Mouse (Mus musculus) lung, embryonic 16.5 days (tissue): ENCODE measurements at regions not wholly inside any gene's neighbourhood (a gene's known extent, or its start where the extent isn't known, plus 50 kb on each side); places are given as distances from the start of the nearest gene placed in this dataset.

Experiments used
- ATAC-seq: fragments of 200-750 bp; cut with Nextera tagmentation; 2 replicates; pipeline ENCODE4 v1.8.0; 2017; ENCODE audit warnings: low read depth, mild to moderate bottlenecking, moderate library complexity
- H3K27ac ChIP-seq: fragments of 300-500 bp; sonication (generic); 2 replicates; pipeline ENCODE4 v1.5.1; 2014; ENCODE audit warnings: mild to moderate bottlenecking, control low read depth, low read length
- H3K27me3 ChIP-seq: fragments of 300-500 bp; sonication (generic); 2 replicates; pipeline ENCODE4 v1.6.1; 2014; ENCODE audit warnings: low read depth, low read length, mixed read lengths; ENCODE audit not compliant: control insufficient read depth, insufficient read depth
- H3K36me3 ChIP-seq: fragments of 300-500 bp; sonication (generic); 2 replicates; pipeline ENCODE4 v1.6.1; 2014; ENCODE audit warnings: low read length; ENCODE audit not compliant: control insufficient read depth, insufficient read depth
- H3K4me1 ChIP-seq: fragments of 300-500 bp; sonication (generic); replicated peaks from 2 replicates; pipeline ENCODE4 v1.6.1; 2014; ENCODE audit warnings: low read length, mixed read lengths; ENCODE audit not compliant: control insufficient read depth, insufficient read depth
- H3K4me2 ChIP-seq: fragments of 300-500 bp; sonication (generic); 2 replicates; pipeline ENCODE4 v1.6.1; 2014; ENCODE audit warnings: low read depth, low read length, control low read depth
- H3K4me3 ChIP-seq: fragments of 300-500 bp; sonication (generic); 2 replicates; pipeline ENCODE4 v1.5.1; 2014; ENCODE audit warnings: mild to moderate bottlenecking, low read length, control low read depth
- H3K9ac ChIP-seq: fragments of 300-500 bp; sonication (generic); 2 replicates; pipeline ENCODE4 v1.6.1; 2014; ENCODE audit warnings: low read length, control low read depth
- H3K9me3 ChIP-seq: fragments of 300-500 bp; sonication (generic); 2 replicates; pipeline ENCODE4 v1.6.1; 2016; ENCODE audit warnings: low read length; ENCODE audit not compliant: control insufficient read depth
- WGBS: fragments of 180-500 bp; shearing (Covaris S2); extraction: QIAGEN DNeasy Blood & Tissue Kit; methylation state at CpG from one replicate; pipeline ENCODE4 v1.1.7; 2014; 5-methylcytosine and 5-hydroxymethylcytosine counted together

DNA sequence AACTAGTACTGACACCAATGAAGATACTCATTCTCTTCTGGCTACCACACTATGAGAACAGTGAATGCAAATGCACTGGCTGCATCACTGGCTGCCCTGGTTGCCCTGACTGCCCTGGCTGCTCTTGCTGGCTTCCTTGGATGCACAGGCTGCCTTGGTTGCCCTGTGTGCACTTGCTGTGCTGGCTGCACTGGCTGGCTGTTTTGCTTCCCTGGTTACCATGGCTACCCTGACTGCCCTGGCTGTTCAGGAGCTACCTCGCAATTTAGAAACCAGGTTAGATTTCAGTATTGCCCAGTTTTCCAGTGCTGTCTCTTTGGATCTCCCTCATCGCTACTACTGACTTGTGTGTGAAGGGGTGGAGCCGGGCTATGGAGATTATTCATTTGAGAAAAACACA, 175.7 kb downstream of the Fat4 start:
- Histone ChIP-seq H3K9me3 (no peaks in the 10 kb centered on the region), H3K9ac (no peak overlapping the region), H3K4me3 (no peak overlapping the region), H3K27ac (no peak overlapping the region), H3K4me2 (no peak overlapping the region), H3K4me1 (no peaks in the 10 kb centered on the region), H3K36me3 (no peaks in the 10 kb centered on the region), H3K27me3 (no peaks in the 10 kb centered on the region)
- ATAC-seq: no peak
- 66% methylated on average over 3 of the region's 3 CpGs for WGBS

DNA sequence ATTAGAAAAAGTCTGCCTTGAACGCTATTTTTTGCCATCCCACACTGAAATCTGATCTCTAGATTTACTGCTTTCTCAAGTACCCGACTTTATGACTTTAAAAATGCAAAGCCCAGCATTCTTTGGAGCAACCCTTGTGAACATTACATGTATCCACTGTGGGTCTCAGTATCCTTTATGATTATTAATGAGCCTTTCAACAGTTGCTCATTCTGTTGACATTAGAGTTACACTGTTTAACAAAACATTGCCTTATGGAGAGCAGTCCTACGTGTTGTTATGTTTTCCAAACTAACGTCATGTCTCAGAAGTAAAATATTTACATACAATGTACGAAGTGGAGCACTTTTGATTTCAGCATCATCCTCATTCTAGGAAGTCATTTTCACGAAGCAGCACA, 178.7 kb downstream of the Fat4 start:
- H3K9me3 ChIP-seq: no peaks in the 10 kb centered on the region
- H3K9ac ChIP-seq: no peak overlapping the region
- H3K4me1 ChIP-seq: no peaks in the 10 kb centered on the region
- no peak for ATAC-seq
- H3K27ac ChIP-seq: no peak overlapping the region
- H3K36me3 ChIP-seq: no peaks in the 10 kb centered on the region
- no peaks in the 10 kb centered on the region for H3K27me3 ChIP-seq
- no peak overlapping the region for H3K4me3 ChIP-seq
- WGBS: 35% methylated on average over 6 of the region's 6 CpGs
- no peak overlapping the region for H3K4me2 ChIP-seq

DNA sequence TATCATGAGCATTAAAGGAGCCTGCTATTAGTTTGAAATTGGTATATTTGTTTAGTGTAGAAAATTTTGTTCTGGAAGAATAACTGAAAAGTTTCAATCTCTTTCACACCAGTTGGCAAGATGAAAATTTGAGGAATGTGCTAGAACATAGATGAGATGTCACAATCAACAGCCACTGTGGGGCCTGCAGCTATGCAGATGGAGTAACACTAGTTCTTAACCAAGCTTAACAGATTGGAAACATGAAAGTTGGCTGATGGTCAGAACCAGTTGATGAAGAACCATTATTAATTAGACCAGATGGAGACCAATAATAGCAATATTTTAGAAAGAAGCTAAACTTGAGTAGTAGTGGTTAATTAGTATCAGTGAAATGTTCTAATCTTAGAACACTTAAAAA, 182.3 kb downstream of the Fat4 start:
- Histone ChIP-seq H3K4me1 (no peaks in the 10 kb centered on the region), H3K27me3 (no peaks in the 10 kb centered on the region)
- no peak for ATAC-seq

DNA sequence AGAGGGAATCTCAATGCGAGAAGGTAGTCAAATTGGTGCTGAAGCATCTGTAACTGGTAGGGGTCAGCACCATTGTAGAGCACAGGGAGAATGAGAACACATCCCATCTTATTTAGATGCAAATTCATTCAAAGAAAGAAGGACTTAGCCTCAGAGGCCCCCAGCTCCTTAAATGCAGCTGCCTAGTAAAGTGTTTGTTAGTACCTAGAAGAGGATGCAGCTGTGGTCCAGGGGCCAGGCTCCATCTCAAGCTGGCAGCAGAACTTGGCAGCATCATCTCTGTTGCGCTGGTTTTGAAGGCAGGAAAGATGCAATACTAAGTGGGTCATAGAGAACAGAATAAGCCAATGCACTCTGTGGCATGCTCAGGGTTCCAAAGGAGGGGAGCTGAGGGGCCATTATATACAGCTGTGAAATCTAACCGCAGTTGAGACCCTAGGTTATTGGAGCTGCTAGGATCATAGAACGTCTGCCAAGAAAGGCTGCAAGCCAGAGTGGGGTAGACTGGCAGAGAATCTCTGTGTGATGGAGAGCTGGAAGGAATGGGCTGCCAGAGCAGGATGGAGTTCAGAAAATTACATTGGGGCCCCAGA, 196.0 kb downstream of the Fat4 start:
- Histone ChIP-seq H3K4me3 (no peak overlapping the region), H3K9ac (no peak overlapping the region), H3K4me2 (no peak overlapping the region), H3K27me3 (no peaks in the 10 kb centered on the region), H3K9me3 (no peaks in the 10 kb centered on the region), H3K27ac (no peak overlapping the region), H3K4me1 (no peaks in the 10 kb centered on the region), H3K36me3 (no peaks in the 10 kb centered on the region)
- WGBS: 73% methylated on average over 4 of the region's 4 CpGs
- no peak for ATAC-seq

More for the DNA sequence above, 182.3 kb downstream of the Fat4 start:
- H3K36me3 ChIP-seq: no peaks in the 10 kb centered on the region
- no peak overlapping the region for H3K4me3 ChIP-seq
- H3K27ac ChIP-seq: no peak overlapping the region
- H3K9me3 ChIP-seq: no peaks in the 10 kb centered on the region
- H3K4me2 ChIP-seq: no peak overlapping the region
- H3K9ac ChIP-seq: no peak overlapping the region

- Histone ChIP-seq H3K9me3 (no peaks in the 10 kb centered on the region), H3K4me1 (no peaks in the 10 kb centered on the region), H3K27me3 (no peaks in the 10 kb centered on the region), H3K36me3 (no peaks in the 10 kb centered on the region), H3K27ac (no peak overlapping the region), H3K4me3 (no peak overlapping the region), H3K4me2 (no peak overlapping the region), H3K9ac (no peak overlapping the region)
- 81% methylated on average over 4 of the region's 4 CpGs for WGBS
- ATAC-seq: no peak
Observed at GRCm38 (mm10) chr3:39088948-39089347, 202.2 kb downstream of the Fat4 start.

DNA sequence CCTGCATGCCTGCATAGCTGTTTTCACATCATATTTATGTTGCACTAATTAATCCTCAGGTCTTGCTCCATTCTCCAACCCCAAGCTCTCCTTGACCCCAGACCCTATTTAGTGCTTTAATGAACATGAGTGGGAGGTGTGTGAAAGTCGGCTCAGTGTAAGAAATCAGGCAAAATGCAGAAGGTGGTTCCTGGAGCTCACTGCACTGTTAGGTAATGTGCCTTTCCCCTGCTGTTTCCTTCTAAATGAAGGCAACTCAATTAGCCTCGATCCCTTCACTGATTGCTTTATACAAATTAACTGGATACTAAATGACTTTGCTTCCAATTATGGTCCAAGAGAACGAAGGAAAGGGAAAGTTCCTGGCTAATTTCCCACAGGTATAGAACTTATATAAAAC, 215.6 kb downstream of the Fat4 start:
- no peak overlapping the region for H3K9ac ChIP-seq
- no peaks in the 10 kb centered on the region for H3K27me3 ChIP-seq
- no peaks in the 10 kb centered on the region for H3K4me1 ChIP-seq
- no peaks in the 10 kb centered on the region for H3K9me3 ChIP-seq
- WGBS: 81% methylated on average over 3 of the region's 3 CpGs
- no peak overlapping the region for H3K27ac ChIP-seq
- no peaks in the 10 kb centered on the region for H3K36me3 ChIP-seq
- no peak overlapping the region for H3K4me3 ChIP-seq
- no peak overlapping the region for H3K4me2 ChIP-seq
- no peak for ATAC-seq

DNA sequence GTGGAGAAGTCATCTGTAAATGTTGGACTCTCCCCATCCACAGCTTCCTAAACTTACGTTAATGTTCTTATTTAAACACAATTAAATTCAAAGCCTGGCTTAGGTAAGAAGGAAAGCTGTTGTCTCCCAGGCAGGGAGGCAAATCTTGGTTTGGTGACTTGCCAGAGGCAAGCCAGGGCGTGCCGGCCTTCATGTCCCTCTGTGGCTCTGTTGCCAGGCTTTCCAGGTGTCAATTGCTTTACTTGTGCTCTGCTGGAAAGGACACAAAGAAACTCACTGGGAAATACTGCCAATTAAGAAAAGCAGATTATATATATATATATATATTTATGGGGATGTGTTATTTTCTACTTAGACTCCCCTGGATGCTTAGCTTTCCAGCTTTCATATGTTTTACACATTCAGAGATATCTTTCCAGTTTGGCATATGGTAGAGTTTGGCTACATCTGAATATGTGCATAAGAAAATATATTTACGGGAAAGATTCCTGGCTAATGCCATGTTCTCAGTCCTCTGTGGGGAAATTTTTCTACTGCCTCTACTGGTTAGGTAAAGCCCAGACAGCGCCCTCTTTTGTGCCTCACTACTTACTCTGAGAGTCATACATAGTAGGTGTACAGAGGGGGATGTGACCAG, 223.1 kb downstream of the Fat4 start:
- Histone ChIP-seq H3K4me2 (no peak overlapping the region), H3K27ac (no peak overlapping the region), H3K36me3 (no peaks in the 10 kb centered on the region), H3K4me3 (no peak overlapping the region), H3K9me3 (no peaks in the 10 kb centered on the region), H3K27me3 (no peaks in the 10 kb centered on the region), H3K4me1 (no peaks in the 10 kb centered on the region), H3K9ac (no peak overlapping the region)
- no peak for ATAC-seq
- 87% methylated on average over 5 of the region's 5 CpGs for WGBS

DNA sequence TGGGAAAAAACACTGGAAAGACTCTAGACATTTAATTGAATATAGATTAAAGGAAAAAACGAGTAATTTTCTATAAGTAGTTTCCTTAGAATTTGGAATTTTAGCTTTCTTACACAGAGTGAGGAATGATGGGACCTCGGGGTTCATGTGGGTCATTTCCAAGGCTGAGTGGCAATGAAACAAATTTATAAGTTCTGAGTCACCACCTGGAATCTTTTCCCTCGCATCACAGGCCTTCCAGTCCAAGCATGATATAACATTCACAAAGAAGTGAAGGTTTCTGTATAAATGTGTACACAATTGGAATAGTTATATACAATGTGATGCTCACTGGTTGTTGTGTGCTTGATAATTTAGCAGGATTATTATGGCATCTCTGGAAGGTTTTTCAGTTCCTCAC, 227.3 kb downstream of the Fat4 start:
- Histone ChIP-seq H3K36me3 (no peaks in the 10 kb centered on the region), H3K4me3 (no peak overlapping the region), H3K4me1 (no peaks in the 10 kb centered on the region), H3K4me2 (no peak overlapping the region), H3K9me3 (no peaks in the 10 kb centered on the region), H3K27me3 (no peaks in the 10 kb centered on the region), H3K27ac (no peak overlapping the region), H3K9ac (no peak overlapping the region)
- ATAC-seq: no peak
- WGBS: 55% methylated on average over 3 of the region's 3 CpGs

- 64% methylated on average over 3 of the region's 3 CpGs for WGBS
- H3K4me2 ChIP-seq: no peak overlapping the region
- no peaks in the 10 kb centered on the region for H3K9me3 ChIP-seq
- no peaks in the 10 kb centered on the region for H3K4me1 ChIP-seq
- H3K27me3 ChIP-seq: no peaks in the 10 kb centered on the region
- H3K9ac ChIP-seq: no peak overlapping the region
- ATAC-seq: no peak
- no peaks in the 10 kb centered on the region for H3K36me3 ChIP-seq
- no peak overlapping the region for H3K4me3 ChIP-seq
- H3K27ac ChIP-seq: no peak overlapping the region
Observed at GRCm38 (mm10) chr3:39114826-39115225, 228.1 kb downstream of the Fat4 start.

- Histone ChIP-seq H3K4me3 (no peak overlapping the region), H3K4me2 (no peak overlapping the region), H3K36me3 (no peaks in the 10 kb centered on the region)
Observed at GRCm38 (mm10) chr3:39115441-39115840, 228.7 kb downstream of the Fat4 start.

More at GRCm38 (mm10) chr3:39115441-39115840, 228.7 kb downstream of the Fat4 start:
- H3K9me3 ChIP-seq: no peaks in the 10 kb centered on the region
- H3K27me3 ChIP-seq: no peaks in the 10 kb centered on the region
- no peaks in the 10 kb centered on the region for H3K4me1 ChIP-seq
- H3K27ac ChIP-seq: no peak overlapping the region
- H3K9ac ChIP-seq: no peak overlapping the region
- 38% methylated on average over 1 of the region's 1 CpGs for WGBS
- ATAC-seq: no peak
